Mouse (Mus musculus) spleen, adult 18-20 months (tissue): ENCODE measurements around the gene Arf1.

Experiments used
- DNase-seq, 2 experiments: peaks; one replicate each; pipeline ENCODE4 v3.0.0; 2022; ENCODE audit warnings: mixed read lengths in 2 of 2

Arf1 gene

GRCm38 (mm10) chr11:59187706-59188105 is 40.4 kb downstream of the Arf1 start:
- DNase-seq: no peak

- no peak for DNase-seq
These were observed 42.6 kb downstream of the Arf1 start for GRCm38 (mm10) chr11:59185490-59185889.

GRCm38 (mm10) chr11:59183821-59184220 is 44.2 kb downstream of the Arf1 start:
- peak in 1 of 2 experiments; percentile 35 for DNase-seq

- no peak for DNase-seq
These were observed 45.2 kb downstream of the Arf1 start, which contains the start of gene Gjc2 for GRCm38 (mm10) chr11:59182864-59183331. Gene Gjc2 (minus strand): TSS chr11:59183213.

GRCm38 (mm10) chr11:59176921-59177320 is 51.1 kb downstream of the Arf1 start:
- DNase-seq: no peak

GRCm38 (mm10) chr11:59176475-59176874 is 51.6 kb downstream of the Arf1 start:
- DNase-seq: no peak

- DNase-seq: no peak
These were observed 53.8 kb downstream of the Arf1 start for GRCm38 (mm10) chr11:59174189-59174838.

GRCm38 (mm10) chr11:59170549-59170948 is 57.5 kb downstream of the Arf1 start:
- no peak for DNase-seq

GRCm38 (mm10) chr11:59169807-59170206 is 58.3 kb downstream of the Arf1 start:
- DNase-seq: no peak

- no peak for DNase-seq
These were observed 62.3 kb downstream of the Arf1 start for GRCm38 (mm10) chr11:59165616-59166241.

GRCm38 (mm10) chr11:59164384-59164783 is 63.7 kb downstream of the Arf1 start:
- no peak for DNase-seq

GRCm38 (mm10) chr11:59163255-59164236 is 64.5 kb downstream of the Arf1 start, which contains the start of gene Iba57:
Gene Iba57 (minus strand): TSS chr11:59163739.
- peak; percentile 92 to 97 for DNase-seq

GRCm38 (mm10) chr11:59162443-59163254 is 65.4 kb downstream of the Arf1 start:
- no peak for DNase-seq
